Comparison of ENCODE assay signal across 21 mouse cellular contexts in genomic region chr3:56356163-56356882, GRCm38 (mm10).
DNase-seq lines count a peak whose midpoint lies in the region; ATAC-seq and TF ChIP-seq lines count a peak whose summit lies in the region.
"Had no signal": no experiment of that assay in that cellular context is flagged by ENCODE, and none has a peak within 500 bp of the region (broad histone marks: within the 10 kb centered on the region; RNA-seq: fewer than 3 reads in every experiment).

No protein-coding gene starts in this region.

- H3K9ac ChIP-seq in hindbrain, embryonic 13.5 days: no peak overlapping the region
- H3K9ac ChIP-seq in midbrain, embryonic 11.5 days (ENCODE audit: low read length): no peak overlapping the region
- H3K9ac ChIP-seq in hindbrain, postnatal 0 days (replicated peaks; ENCODE audit: low read length): no peak overlapping the region
- H3K9ac ChIP-seq: heart, embryonic 13.5 days; liver, embryonic 13.5 days had no signal

- no peak for DNase-seq in hindbrain, embryonic 10.5 days (ENCODE audit: low spot score)
- DNase-seq in midbrain, embryonic 10.5 days (ENCODE audit: low spot score): no peak
- no peak for DNase-seq in midbrain, embryonic 11.5 days (ENCODE audit: low spot score, missing footprints)
- DNase-seq in hindbrain, postnatal 0 days (ENCODE audit: low spot score): no peak
- no peak for DNase-seq in heart, adult 8-10 months (ENCODE audit: low spot score)
- DNase-seq in left cerebral cortex, postnatal 4 days: no peak
- no peak for DNase-seq in adrenal gland, postnatal 14 days
- DNase-seq: adrenal gland, postnatal 36 days; gastrocnemius, postnatal 25 days; heart, adult 18-20 months; heart, postnatal 14 days; kidney, postnatal 25 days; liver, embryonic 13.5 days; lung, adult 2 months; lung, postnatal 14 days; thymus, adult 2 months had no signal

- 0 out of 2 replicates have a peak, but pooled peaks have one; percentile 32 for ATAC-seq in hindbrain, embryonic 13.5 days (ENCODE audit: low FRiP score)
- no peak for ATAC-seq in midbrain, embryonic 11.5 days (ENCODE audit: low FRiP score)
- no peak for ATAC-seq in hindbrain, postnatal 0 days
- ATAC-seq: CD4-positive, CD25-positive, alpha-beta regulatory T cell, adult 4 months; intestine, postnatal 0 days had no signal

- TF ChIP-seq CTCF in hindbrain, postnatal 0 days (IDR thresholded peaks at IDR 0.05; ENCODE audit: low read depth): no peak

- H3K4me1 ChIP-seq in hindbrain, embryonic 13.5 days (replicated peaks): peaks cover 11% of the 10 kb centered on the region
- H3K4me1 ChIP-seq in hindbrain, embryonic 10.5 days (replicated peaks): peaks cover 7% of the 10 kb centered on the region
- peaks cover 10% of the 10 kb centered on the region for H3K4me1 ChIP-seq in midbrain, embryonic 10.5 days
- peaks cover 3% of the 10 kb centered on the region; the same call in 1 of the 2 replicates for H3K4me1 ChIP-seq in midbrain, embryonic 11.5 days (ENCODE audit: control insufficient read depth, insufficient read depth, low read length)
- no peaks in the 10 kb centered on the region for H3K4me1 ChIP-seq in hindbrain, postnatal 0 days (ENCODE audit: insufficient read depth, low read length)
- H3K4me1 ChIP-seq: heart, embryonic 13.5 days; liver, embryonic 13.5 days had no signal

- intact Hi-C loops in left cerebral cortex, postnatal 4 days (cut with DNase I): loop anchor here (10.0 kb wide), 1 partner anchor 172 kb away; the partner anchor contains the start of gene Nbea

- H3K4me3 ChIP-seq in hindbrain, embryonic 13.5 days: no peak overlapping the region
- no peak overlapping the region for H3K4me3 ChIP-seq in hindbrain, embryonic 10.5 days
- H3K4me3 ChIP-seq in midbrain, embryonic 10.5 days: no peak overlapping the region
- H3K4me3 ChIP-seq in midbrain, embryonic 11.5 days (ENCODE audit: low read depth, low read length): no peak overlapping the region
- no peak overlapping the region for H3K4me3 ChIP-seq in hindbrain, postnatal 0 days (ENCODE audit: low read length)
- H3K4me3 ChIP-seq: embryonic facial prominence, embryonic 10.5 days; heart, embryonic 13.5 days; liver, embryonic 13.5 days had no signal

- no peak overlapping the region for H3K4me2 ChIP-seq in hindbrain, embryonic 13.5 days
- no peak overlapping the region for H3K4me2 ChIP-seq in midbrain, embryonic 11.5 days
- H3K4me2 ChIP-seq in hindbrain, postnatal 0 days (ENCODE audit: low read depth, low read length): no peak overlapping the region
- H3K4me2 ChIP-seq: heart, embryonic 13.5 days; liver, embryonic 13.5 days had no signal

- H3K27ac ChIP-seq in hindbrain, embryonic 13.5 days: no peak overlapping the region
- H3K27ac ChIP-seq in hindbrain, embryonic 10.5 days: no peak overlapping the region
- 0 out of 2 replicates have a peak overlapping the region, but pooled peaks have one; percentile 28 for H3K27ac ChIP-seq in midbrain, embryonic 10.5 days (replicated peaks)
- H3K27ac ChIP-seq in midbrain, embryonic 11.5 days (ENCODE audit: low read depth, low read length): no peak overlapping the region
- peak overlapping the region; percentile 38; the same call in 1 of the 2 replicates for H3K27ac ChIP-seq in hindbrain, postnatal 0 days
- H3K27ac ChIP-seq: heart, embryonic 13.5 days; liver, embryonic 13.5 days had no signal

- WGBS in hindbrain, embryonic 13.5 days: 67% methylated on average over 5 of the region's 5 CpGs
- WGBS in hindbrain, embryonic 10.5 days: 89% methylated on average over 5 of the region's 5 CpGs
- 94% methylated on average over 5 of the region's 5 CpGs for WGBS in midbrain, embryonic 10.5 days
- WGBS in midbrain, embryonic 11.5 days: 88% methylated on average over 5 of the region's 5 CpGs
- WGBS in hindbrain, postnatal 0 days: 52% methylated on average over 5 of the region's 5 CpGs

- H3K9me3 ChIP-seq in hindbrain, embryonic 13.5 days: no peaks in the 10 kb centered on the region
- H3K9me3 ChIP-seq in hindbrain, embryonic 10.5 days: no peaks in the 10 kb centered on the region
- H3K9me3 ChIP-seq in midbrain, embryonic 10.5 days (replicated peaks): no peaks in the 10 kb centered on the region
- H3K9me3 ChIP-seq in midbrain, embryonic 11.5 days (ENCODE audit: control insufficient read depth, low read length): no peaks in the 10 kb centered on the region
- H3K9me3 ChIP-seq in hindbrain, postnatal 0 days (ENCODE audit: low read length): no peaks in the 10 kb centered on the region
- H3K9me3 ChIP-seq: embryonic facial prominence, embryonic 10.5 days; heart, embryonic 13.5 days; liver, embryonic 13.5 days had no signal

- no peaks in the 10 kb centered on the region for H3K27me3 ChIP-seq in hindbrain, embryonic 13.5 days
- no peaks in the 10 kb centered on the region for H3K27me3 ChIP-seq in hindbrain, embryonic 10.5 days (ENCODE audit: insufficient read depth, poor library complexity, severe bottlenecking)
- no peaks in the 10 kb centered on the region for H3K27me3 ChIP-seq in midbrain, embryonic 10.5 days (ENCODE audit: low read depth, poor library complexity, severe bottlenecking)
- H3K27me3 ChIP-seq in midbrain, embryonic 11.5 days (ENCODE audit: control insufficient read depth, insufficient read depth, low read length): no peaks in the 10 kb centered on the region
- no peaks in the 10 kb centered on the region for H3K27me3 ChIP-seq in hindbrain, postnatal 0 days (ENCODE audit: insufficient read depth, low read length)
- H3K27me3 ChIP-seq: heart, embryonic 13.5 days; liver, embryonic 13.5 days had no signal

- no peaks in the 10 kb centered on the region for H3K36me3 ChIP-seq in hindbrain, embryonic 13.5 days
- no peaks in the 10 kb centered on the region for H3K36me3 ChIP-seq in hindbrain, embryonic 10.5 days
- no peaks in the 10 kb centered on the region for H3K36me3 ChIP-seq in midbrain, embryonic 10.5 days
- no peaks in the 10 kb centered on the region for H3K36me3 ChIP-seq in midbrain, embryonic 11.5 days (ENCODE audit: control insufficient read depth, insufficient read depth, low read length)
- H3K36me3 ChIP-seq in hindbrain, postnatal 0 days (ENCODE audit: insufficient read depth, low read length): no peaks in the 10 kb centered on the region
- H3K36me3 ChIP-seq: embryonic facial prominence, embryonic 10.5 days; heart, embryonic 13.5 days; liver, embryonic 13.5 days had no signal

Comparison
In these comparisons a context has a peak if more than half of its experiments do, and no peak if none do; other contexts are left out.
1. H3K27ac ChIP-seq: peak in midbrain, embryonic 10.5 days (single experiment) and hindbrain, postnatal 0 days (single experiment); none in hindbrain, embryonic 13.5 days (single experiment), hindbrain, embryonic 10.5 days (single experiment) and midbrain, embryonic 11.5 days (single experiment).